Mouse (Mus musculus) limb, embryonic 12.5 days (tissue): ENCODE measurements around the gene Sirpa. TPM values are rescaled to one million over a fixed set of nuclear protein-coding genes. Genes with fewer than 3 reads are reported as not detected.

Source experiments
- ATAC-seq: fragments of 200-750 bp; cut with Nextera tagmentation; 2 replicates; pipeline ENCODE4 v1.8.0; 2017; ENCODE audit warnings: low read depth, moderate TSS enrichment; ENCODE audit not compliant: insufficient number of reproducible peaks, insufficient read depth, low FRiP score, low TSS enrichment
- H3K27ac ChIP-seq: fragments of 300-500 bp; sonication (generic); 2 replicates; pipeline ENCODE4 v1.5.1; 2016; ENCODE audit warnings: mild to moderate bottlenecking, moderate library complexity
- H3K27me3 ChIP-seq: fragments of 300-500 bp; sonication (generic); 2 replicates; pipeline ENCODE4 v1.6.1; 2016; ENCODE audit warnings: mild to moderate bottlenecking, moderate library complexity
- H3K36me3 ChIP-seq: fragments of 300-500 bp; sonication (generic); 2 replicates; pipeline ENCODE4 v1.6.1; 2016; ENCODE audit warnings: mild to moderate bottlenecking, moderate library complexity
- H3K4me1 ChIP-seq: fragments of 300-500 bp; sonication (generic); replicated peaks from 2 replicates; pipeline ENCODE4 v1.6.1; 2016
- H3K4me2 ChIP-seq: fragments of 300-500 bp; sonication (generic); 2 replicates; pipeline ENCODE4 v1.6.1; 2016; ENCODE audit warnings: mild to moderate bottlenecking, moderate library complexity
- H3K4me3 ChIP-seq: fragments of 300-500 bp; sonication (generic); replicated peaks from 2 replicates; pipeline ENCODE4 v1.5.1; 2016; ENCODE audit warnings: mild to moderate bottlenecking
- H3K9ac ChIP-seq: fragments of 300-500 bp; sonication (generic); replicated peaks from 2 replicates; pipeline ENCODE4 v1.6.1; 2016; ENCODE audit warnings: mild to moderate bottlenecking, moderate library complexity
- H3K9me3 ChIP-seq: fragments of 300-500 bp; sonication (generic); 2 replicates; pipeline ENCODE4 v1.6.1; 2016; ENCODE audit warnings: mild to moderate bottlenecking, moderate library complexity
- WGBS: fragments of 180-500 bp; shearing (Covaris S2); methylation state at CpG from one replicate; pipeline ENCODE4 v1.1.7; 2016; 5-methylcytosine and 5-hydroxymethylcytosine counted together
- polyA plus RNA-seq: library from polyadenylated mRNA; unstranded; fragments of >200 nt; fragmentation: Nextera tagmentation; extraction: Ambion mirVana; gene quantifications from 2 replicates; pipeline ENCODE4 v1.2.1, GENCODE M21; 2016

Sirpa gene
- polyA plus RNA-seq, 1 experiment from 2014 or later: 17.0 TPM

DNA sequence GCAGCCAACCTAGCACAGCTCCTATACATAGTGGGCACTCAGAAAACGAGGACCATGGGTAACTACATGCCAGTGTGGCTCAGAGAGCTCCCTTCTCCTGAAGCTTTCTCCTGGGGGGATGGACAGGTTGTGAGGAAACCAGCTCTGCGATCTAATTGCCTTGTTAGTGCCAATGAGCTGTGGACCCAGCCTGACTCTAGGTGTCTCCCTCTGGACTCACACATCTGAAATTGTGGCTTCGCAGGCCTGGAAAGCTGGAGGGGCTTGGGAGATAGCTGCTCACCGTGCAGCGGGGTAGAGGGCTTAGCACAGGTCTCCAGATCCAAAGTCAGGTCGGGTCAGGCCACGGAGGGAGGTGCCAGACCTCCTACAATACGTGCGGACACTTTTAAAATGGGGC is 5.5 kb downstream of the Sirpa start:
- no peak for ATAC-seq
- H3K9ac ChIP-seq: 0 out of 2 replicates have a peak overlapping the region, but pooled peaks have one; percentile 6
- H3K4me3 ChIP-seq: no peak overlapping the region
- peaks cover 17% of the 10 kb centered on the region for H3K27me3 ChIP-seq
- 61% methylated on average over 9 of the region's 9 CpGs for WGBS
- H3K4me1 ChIP-seq: peaks cover 22% of the 10 kb centered on the region
- H3K4me2 ChIP-seq: no peak overlapping the region
- no peaks in the 10 kb centered on the region for H3K36me3 ChIP-seq
- no peak overlapping the region for H3K27ac ChIP-seq
- no peaks in the 10 kb centered on the region for H3K9me3 ChIP-seq

DNA sequence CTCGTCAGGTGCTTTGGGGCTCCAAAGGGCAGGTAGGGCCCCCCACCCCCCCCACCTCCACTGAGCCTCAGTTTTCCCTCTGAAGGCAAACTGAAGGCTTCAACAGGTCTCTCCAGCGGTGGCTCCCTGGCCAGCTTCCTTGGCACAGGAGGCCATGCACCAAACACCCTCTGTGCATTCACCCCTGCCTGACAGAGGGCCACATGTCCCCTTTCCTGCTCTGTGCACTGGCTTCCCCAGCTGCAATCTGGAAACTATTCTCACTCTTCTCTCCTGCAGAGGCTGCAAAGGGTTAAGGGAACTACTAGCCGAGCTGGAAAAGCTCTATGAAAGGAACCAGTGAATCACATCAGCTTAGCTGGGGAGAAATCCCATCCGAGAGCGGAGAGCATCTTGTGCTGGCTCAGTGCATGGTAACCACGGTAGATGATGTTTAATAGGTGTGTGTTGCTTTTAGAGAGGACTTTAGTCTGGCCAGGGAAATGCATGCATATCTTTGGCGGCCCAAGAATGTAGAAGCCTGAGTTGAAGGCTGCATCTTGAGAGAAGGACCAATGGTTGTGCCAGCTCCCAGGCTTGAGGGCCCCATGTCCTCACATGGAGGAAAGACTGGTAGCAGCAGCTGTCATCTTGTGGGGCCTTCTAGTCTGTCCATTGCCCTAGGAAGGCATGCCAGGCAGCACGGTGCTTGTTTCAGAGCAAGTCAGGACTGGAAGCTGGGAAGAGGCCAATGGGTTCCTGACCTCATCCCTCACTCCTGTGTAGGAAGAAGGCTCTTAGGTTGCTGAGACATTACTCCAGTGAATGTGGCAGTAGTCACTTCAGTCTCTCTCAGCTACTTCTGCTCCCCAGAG is 6.8 kb downstream of the Sirpa start:
- Histone ChIP-seq H3K4me1 (peaks cover 21% of the 10 kb centered on the region), H3K4me2 (no peak overlapping the region), H3K27me3 (peaks cover 9% of the 10 kb centered on the region), H3K9ac (no peak overlapping the region), H3K27ac (no peak overlapping the region), H3K36me3 (no peaks in the 10 kb centered on the region), H3K9me3 (no peaks in the 10 kb centered on the region), H3K4me3 (no peak overlapping the region)
- 65% methylated on average over 8 of the region's 8 CpGs for WGBS
- ATAC-seq: no peak

DNA sequence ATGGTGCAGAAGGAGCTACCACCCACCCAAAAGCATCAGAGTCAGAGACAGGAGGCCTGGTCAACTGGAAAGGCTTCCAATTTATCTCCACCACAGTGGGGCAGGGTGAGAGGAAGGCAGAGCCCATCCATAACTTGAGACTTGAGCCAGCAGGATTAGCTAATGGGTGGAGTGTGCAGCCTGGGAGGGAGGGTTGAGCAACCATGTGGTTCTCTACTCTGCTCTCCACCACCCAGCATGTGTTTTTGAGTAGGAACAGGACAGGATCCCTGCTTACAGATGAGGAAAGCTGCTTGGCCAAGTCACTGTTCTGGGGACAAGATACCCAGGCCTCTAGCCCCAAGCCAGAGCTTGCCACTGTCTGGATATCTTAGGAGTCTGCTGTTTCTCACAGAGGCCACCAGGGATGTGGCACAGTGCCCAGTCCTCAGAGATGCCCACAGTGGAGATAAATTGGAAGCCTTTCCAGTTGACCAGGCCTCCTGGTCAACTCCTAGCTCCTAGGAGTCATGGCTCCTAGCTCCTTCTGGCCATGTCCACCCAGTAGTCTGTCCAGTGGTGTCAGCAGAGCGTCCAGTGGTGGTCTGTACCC is 8.5 kb downstream of the Sirpa start:
- Histone ChIP-seq H3K4me3 (no peak overlapping the region), H3K27ac (no peak overlapping the region), H3K4me2 (no peak overlapping the region), H3K4me1 (peaks cover 21% of the 10 kb centered on the region), H3K9me3 (no peaks in the 10 kb centered on the region), H3K27me3 (no peaks in the 10 kb centered on the region), H3K9ac (no peak overlapping the region), H3K36me3 (no peaks in the 10 kb centered on the region)
- 91% methylated on average over 1 of the region's 1 CpGs for WGBS
- ATAC-seq: no peak

DNA sequence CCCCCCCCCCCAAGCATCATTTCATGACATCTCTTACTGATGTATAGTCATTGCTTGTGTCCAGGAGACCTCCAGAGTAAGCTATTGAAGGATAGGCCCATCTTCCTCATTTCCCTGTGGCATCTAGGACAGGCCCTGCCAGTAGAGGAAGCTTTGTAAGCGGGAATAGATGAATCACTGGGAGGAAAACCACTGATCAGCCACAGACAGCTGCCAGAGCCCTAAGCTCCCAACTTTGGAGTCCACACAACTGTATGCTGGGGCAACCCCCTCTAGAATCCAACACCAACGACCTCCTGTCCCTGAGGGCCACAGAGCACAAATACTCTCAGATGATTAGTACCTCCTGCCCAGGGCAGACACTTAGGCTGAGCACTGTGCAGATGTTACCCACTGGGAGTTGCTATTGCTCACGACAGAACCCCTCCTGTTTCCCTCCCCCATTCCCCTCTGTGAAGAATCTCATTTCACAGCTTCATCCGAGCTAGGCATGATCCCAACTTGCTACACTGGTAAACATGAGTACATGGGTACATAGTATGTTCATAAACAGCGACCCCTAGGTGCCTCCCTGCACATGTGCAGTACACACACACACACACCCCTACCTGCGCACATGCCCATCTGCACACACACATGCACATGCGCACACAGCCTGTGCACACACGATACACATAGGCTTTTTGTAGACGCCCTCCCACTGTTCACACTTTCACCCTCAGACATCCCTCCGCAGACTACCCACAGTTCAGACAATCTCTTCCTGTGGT is 9.4 kb downstream of the Sirpa start:
- H3K4me1 ChIP-seq: peaks cover 30% of the 10 kb centered on the region
- 75% methylated on average over 10 of the region's 10 CpGs for WGBS
- no peaks in the 10 kb centered on the region for H3K36me3 ChIP-seq
- H3K4me3 ChIP-seq: no peak overlapping the region
- H3K4me2 ChIP-seq: no peak overlapping the region
- H3K9ac ChIP-seq: no peak overlapping the region
- no peak for ATAC-seq
- no peaks in the 10 kb centered on the region for H3K27me3 ChIP-seq
- H3K9me3 ChIP-seq: no peaks in the 10 kb centered on the region
- H3K27ac ChIP-seq: no peak overlapping the region

DNA sequence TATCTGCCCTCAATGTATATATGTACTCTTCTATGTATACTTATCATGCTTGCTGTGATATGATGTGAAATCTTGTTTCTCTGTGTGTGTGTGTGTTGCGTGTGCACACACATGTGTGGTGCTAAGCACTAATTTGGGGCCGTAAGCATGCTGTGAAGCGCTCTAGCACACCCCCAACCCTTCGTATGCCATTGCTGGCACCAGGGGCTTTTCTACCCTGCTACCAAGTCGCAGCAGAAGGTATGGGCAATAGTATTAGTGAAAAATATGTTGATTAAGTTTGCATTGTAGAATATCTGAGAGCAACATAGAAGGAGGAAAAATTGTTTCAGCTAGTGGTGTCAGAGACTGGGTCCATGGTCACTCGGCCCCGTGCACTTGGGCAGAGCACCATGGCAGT is 10.2 kb downstream of the Sirpa start:
- H3K4me2 ChIP-seq: no peak overlapping the region
- no peaks in the 10 kb centered on the region for H3K9me3 ChIP-seq
- no peak overlapping the region for H3K27ac ChIP-seq
- H3K27me3 ChIP-seq: no peaks in the 10 kb centered on the region
- no peak overlapping the region for H3K4me3 ChIP-seq
- H3K4me1 ChIP-seq: peaks cover 30% of the 10 kb centered on the region
- WGBS: 89% methylated on average over 7 of the region's 7 CpGs
- no peak for ATAC-seq
- no peak overlapping the region for H3K9ac ChIP-seq
- H3K36me3 ChIP-seq: no peaks in the 10 kb centered on the region

DNA sequence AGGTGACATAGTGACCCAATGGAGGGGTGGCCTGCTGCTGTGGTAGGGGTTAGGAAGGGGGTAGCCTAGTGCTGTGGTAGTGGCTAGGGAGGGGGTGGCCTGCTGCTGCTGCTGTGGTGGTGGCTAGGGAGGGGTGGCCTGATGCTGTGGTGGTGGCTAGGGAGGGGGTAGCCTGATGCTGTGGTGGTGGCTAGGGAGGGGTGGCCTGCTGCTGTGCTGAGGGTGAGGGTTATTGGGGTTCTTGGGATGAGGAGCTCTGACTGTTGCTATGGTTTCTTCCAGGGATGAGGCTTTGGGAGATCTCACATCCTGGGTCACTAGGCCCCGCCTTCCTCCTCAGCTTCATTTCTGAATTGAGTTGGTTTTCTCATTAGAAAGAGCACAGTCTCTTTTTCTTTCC is 10.9 kb downstream of the Sirpa start:
- WGBS: 90% methylated on average over 1 of the region's 1 CpGs
- Histone ChIP-seq H3K9ac (no peak overlapping the region), H3K4me3 (no peak overlapping the region), H3K36me3 (no peaks in the 10 kb centered on the region), H3K4me1 (peaks cover 30% of the 10 kb centered on the region), H3K4me2 (no peak overlapping the region), H3K27ac (no peak overlapping the region), H3K27me3 (no peaks in the 10 kb centered on the region), H3K9me3 (no peaks in the 10 kb centered on the region)
- ATAC-seq: peak; percentile 90

DNA sequence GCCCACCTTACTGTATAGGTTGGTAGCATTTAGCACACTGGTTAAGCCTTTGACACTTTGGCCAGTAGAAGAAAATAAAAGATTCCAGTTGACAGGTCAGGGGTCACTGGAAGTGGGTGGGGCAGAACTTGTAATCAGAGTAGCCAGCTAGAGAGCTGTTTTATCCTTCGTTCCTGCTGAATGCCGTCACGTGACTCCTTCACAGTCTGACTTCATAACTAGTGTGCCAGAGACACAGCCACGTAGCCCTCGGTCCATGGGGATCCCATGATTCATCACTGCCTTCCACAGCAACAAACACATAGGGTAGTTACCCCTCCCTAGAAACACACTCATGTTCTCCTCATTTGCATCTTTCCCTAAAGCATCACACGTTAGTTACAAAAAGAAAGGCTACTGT is 11.4 kb downstream of the Sirpa start:
- Histone ChIP-seq H3K4me2 (no peak overlapping the region), H3K9me3 (no peaks in the 10 kb centered on the region), H3K4me3 (no peak overlapping the region), H3K27ac (no peak overlapping the region), H3K9ac (no peak overlapping the region), H3K27me3 (no peaks in the 10 kb centered on the region), H3K36me3 (no peaks in the 10 kb centered on the region; the same call in 1 of the 2 replicates), H3K4me1 (peaks cover 29% of the 10 kb centered on the region)
- 37% methylated on average over 6 of the region's 6 CpGs for WGBS
- no peak for ATAC-seq

DNA sequence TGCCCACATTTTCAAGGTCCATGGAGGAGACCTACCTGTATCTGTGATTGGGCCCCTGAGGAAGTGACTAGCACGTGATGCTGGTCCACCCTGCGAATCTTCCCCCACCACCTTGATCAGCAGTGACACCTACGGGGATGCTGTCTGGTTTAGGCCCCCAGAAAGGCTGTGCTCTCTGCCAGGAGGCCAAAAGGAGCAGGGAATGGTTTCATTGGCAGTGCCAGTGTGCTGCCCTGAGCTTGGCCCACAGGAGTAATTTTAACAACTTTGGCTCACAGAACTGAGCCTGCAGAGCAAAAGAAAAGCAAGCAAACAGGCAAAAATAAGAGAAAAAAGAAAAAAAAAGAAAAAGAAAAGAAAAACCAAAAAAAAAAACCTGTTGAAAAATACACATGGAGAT is 13.2 kb downstream of the Sirpa start:
- Histone ChIP-seq H3K36me3 (peaks cover 9% of the 10 kb centered on the region; the same call in 1 of the 2 replicates), H3K9ac (no peak overlapping the region), H3K27ac (no peak overlapping the region), H3K27me3 (no peaks in the 10 kb centered on the region), H3K9me3 (no peaks in the 10 kb centered on the region), H3K4me2 (no peak overlapping the region), H3K4me1 (peaks cover 20% of the 10 kb centered on the region), H3K4me3 (no peak overlapping the region)
- WGBS: 64% methylated on average over 3 of the region's 3 CpGs
- no peak for ATAC-seq

DNA sequence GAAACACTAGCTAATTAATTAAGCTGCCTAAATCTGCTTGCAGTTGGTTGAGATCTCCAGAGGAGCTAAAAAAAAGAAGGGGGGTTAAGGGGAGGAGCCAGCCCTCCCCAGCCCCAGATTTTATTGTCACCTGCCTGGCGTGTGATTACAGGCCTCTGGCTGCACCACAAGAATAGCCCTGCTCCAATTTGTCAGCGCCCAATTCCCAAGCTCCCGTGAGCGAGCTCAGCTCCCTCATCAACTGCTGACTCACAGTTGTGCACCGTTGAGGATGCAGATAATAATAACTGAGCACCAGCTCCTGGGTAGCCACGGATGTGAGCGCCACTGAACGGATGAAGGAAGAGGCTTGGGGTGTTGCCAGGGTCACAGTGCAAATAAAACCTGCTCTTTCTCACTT is 13.6 kb downstream of the Sirpa start:
- H3K4me1 ChIP-seq: peaks cover 20% of the 10 kb centered on the region
- H3K27ac ChIP-seq: no peak overlapping the region
- peak; percentile 10; the same call in 1 of the 2 replicates for ATAC-seq
- H3K4me3 ChIP-seq: no peak overlapping the region
- H3K36me3 ChIP-seq: peaks cover 13% of the 10 kb centered on the region; the same call in 1 of the 2 replicates
- H3K27me3 ChIP-seq: no peaks in the 10 kb centered on the region
- no peak overlapping the region for H3K4me2 ChIP-seq
- WGBS: 20% methylated on average over 8 of the region's 8 CpGs
- H3K9ac ChIP-seq: no peak overlapping the region
- no peaks in the 10 kb centered on the region for H3K9me3 ChIP-seq

DNA sequence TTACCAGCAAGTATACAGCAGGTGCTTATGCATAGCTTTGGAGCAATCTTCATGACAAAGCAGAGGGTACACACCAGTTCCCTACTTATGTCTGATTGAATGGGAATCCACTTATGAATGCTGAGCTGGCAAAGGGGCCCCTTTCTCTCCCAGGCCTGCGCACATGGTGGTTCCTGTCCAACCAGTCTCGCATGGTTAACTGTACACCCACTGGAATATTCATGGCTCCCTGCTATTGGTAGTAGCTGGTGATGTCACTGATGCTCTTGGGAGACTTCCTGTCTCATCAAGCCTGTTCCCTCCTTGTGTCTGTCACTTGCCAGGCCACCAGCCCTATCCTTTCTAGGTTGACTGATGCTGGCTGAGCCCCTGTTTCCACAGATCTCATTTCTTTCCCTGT is 14.3 kb downstream of the Sirpa start:
- 92% methylated on average over 2 of the region's 2 CpGs for WGBS
- peaks cover 13% of the 10 kb centered on the region; the same call in 1 of the 2 replicates for H3K36me3 ChIP-seq
- no peak overlapping the region for H3K4me3 ChIP-seq
- H3K4me2 ChIP-seq: no peak overlapping the region
- no peak for ATAC-seq
- H3K9ac ChIP-seq: no peak overlapping the region
- no peak overlapping the region for H3K27ac ChIP-seq
- H3K9me3 ChIP-seq: no peaks in the 10 kb centered on the region
- peaks cover 20% of the 10 kb centered on the region for H3K4me1 ChIP-seq
- H3K27me3 ChIP-seq: no peaks in the 10 kb centered on the region

DNA sequence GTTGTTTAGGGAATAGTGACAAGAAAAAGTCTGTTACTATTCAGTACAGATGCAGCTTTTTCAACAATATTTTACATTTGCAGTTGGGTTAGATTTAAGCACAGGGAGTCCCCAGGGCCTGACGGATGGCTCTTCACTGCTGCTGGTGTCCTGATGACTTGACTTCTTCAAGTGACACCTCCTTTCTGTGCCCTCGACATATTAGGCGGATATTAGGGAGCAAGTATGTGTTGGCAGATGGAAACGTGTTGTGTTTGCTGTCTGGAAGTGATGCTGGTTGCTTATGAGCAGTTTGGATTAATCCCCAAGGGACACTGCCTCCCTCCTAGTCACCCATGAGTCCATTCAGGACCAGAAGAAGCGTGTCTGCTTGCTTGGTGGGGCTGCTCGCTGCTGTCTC is 21.3 kb downstream of the Sirpa start:
- no peak overlapping the region for H3K9ac ChIP-seq
- H3K36me3 ChIP-seq: peaks cover 17% of the 10 kb centered on the region; the same call in 1 of the 2 replicates
- no peak overlapping the region for H3K4me3 ChIP-seq
- no peaks in the 10 kb centered on the region for H3K9me3 ChIP-seq
- H3K27ac ChIP-seq: no peak overlapping the region
- no peaks in the 10 kb centered on the region for H3K27me3 ChIP-seq
- no peaks in the 10 kb centered on the region for H3K4me1 ChIP-seq
- no peak overlapping the region for H3K4me2 ChIP-seq
- 86% methylated on average over 6 of the region's 6 CpGs for WGBS
- no peak for ATAC-seq
